Mouse (Mus musculus): ENCODE measurements at regions not wholly inside any gene's neighbourhood (a gene's known extent, or its start where the extent isn't known, plus 50 kb on each side); places are given as distances from the start of the nearest gene placed in this dataset.

- no peaks in the 10 kb centered on the region for H3K36me3 ChIP-seq (ENCODE audit: control insufficient read depth in 1 of 2, insufficient read depth in 2 of 2, low read length in 2 of 2)
- DNase-seq (ENCODE audit: low read depth, low spot score): no peak
- TF ChIP-seq SIN3A (IDR thresholded peaks at IDR 0.05; ENCODE audit: low read length): no peak
- TF ChIP-seq MAZ (IDR thresholded peaks at IDR 0.05; ENCODE audit: low read depth, low read length): no peak
- TF ChIP-seq ZNF384 (IDR thresholded peaks at IDR 0.05; ENCODE audit: low read depth, low read length): no peak
- TF ChIP-seq ELF1 (IDR thresholded peaks at IDR 0.05; ENCODE audit: low read depth, low read length): no peak
- no peak for TF ChIP-seq MAX (IDR thresholded peaks at IDR 0.05; ENCODE audit: low read length)
- TF ChIP-seq CHD1 (IDR thresholded peaks at IDR 0.05; ENCODE audit: low read depth, low read length): no peak
- no peak overlapping the region for H3K4me3 ChIP-seq (ENCODE audit: control insufficient read depth in 1 of 2, insufficient read depth in 1 of 2, low read depth in 2 of 2, low read length in 2 of 2)
- H3K9ac ChIP-seq (ENCODE audit: control insufficient read depth, low read depth, low read length, poor library complexity, severe bottlenecking): no peak overlapping the region
- no peaks in the 10 kb centered on the region for H3K79me2 ChIP-seq (ENCODE audit: control insufficient read depth, insufficient read depth, low read length, poor library complexity)
- no peak overlapping the region for H3K27ac ChIP-seq (ENCODE audit: control insufficient read depth, low read depth, low read length)
- H3K9me3 ChIP-seq (replicated peaks; ENCODE audit: insufficient read depth, low read length): no peaks in the 10 kb centered on the region
- H3K27me3 ChIP-seq (ENCODE audit: control insufficient read depth in 1 of 2, insufficient read depth in 2 of 2, low read length in 2 of 2): no peaks in the 10 kb centered on the region; a peak in 1 of 4 replicates
- H3K4me1 ChIP-seq (ENCODE audit: control insufficient read depth in 1 of 2, insufficient read depth in 2 of 2, low read length in 2 of 2): no peaks in the 10 kb centered on the region
Observed at GRCm38 (mm10) chr3:15128960-15129359, 203.1 kb downstream of the Gm9733 start.

DNA sequence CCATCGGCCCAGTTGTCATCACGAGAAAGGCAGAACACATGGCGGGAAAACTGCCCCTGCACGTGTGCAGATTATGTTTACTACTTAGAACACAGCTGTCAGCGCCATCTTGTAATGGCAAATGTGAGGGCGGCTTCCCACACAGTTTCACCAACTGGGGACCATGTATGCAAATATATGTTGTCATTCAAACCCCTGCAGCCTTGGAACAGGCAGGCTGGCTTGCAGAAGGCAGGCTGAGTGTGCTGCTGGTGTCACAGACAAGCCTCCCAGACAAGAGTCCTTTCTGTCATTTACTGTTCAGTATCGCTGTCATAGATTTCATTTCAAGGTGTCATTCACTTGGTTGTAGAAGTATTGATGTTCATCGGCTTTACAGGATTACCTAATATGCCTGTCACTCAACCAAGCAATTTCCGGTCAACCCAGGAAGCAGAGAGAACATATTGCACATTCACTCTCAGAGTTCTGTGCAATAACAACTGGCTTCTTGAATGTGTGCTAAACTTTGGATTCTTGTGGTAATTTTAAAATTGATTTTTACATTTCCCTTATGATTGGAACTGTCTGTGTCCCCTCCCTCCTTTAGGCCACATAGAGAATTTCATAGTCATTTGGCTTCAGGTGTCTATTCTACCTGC lies 202.3 kb downstream of the Gm9733 start:
- no peaks in the 10 kb centered on the region; a peak in 1 of 4 replicates for H3K27me3 ChIP-seq (ENCODE audit: control insufficient read depth in 1 of 2, insufficient read depth in 2 of 2, low read length in 2 of 2)
- H3K27ac ChIP-seq (ENCODE audit: control insufficient read depth, low read depth, low read length): no peak overlapping the region
- no peaks in the 10 kb centered on the region for H3K9me3 ChIP-seq (replicated peaks; ENCODE audit: insufficient read depth, low read length)
- DNase-seq (ENCODE audit: low read depth, low spot score): no peak
- H3K4me3 ChIP-seq (ENCODE audit: control insufficient read depth in 1 of 2, insufficient read depth in 1 of 2, low read depth in 2 of 2, low read length in 2 of 2): no peak overlapping the region
- no peaks in the 10 kb centered on the region for H3K79me2 ChIP-seq (ENCODE audit: control insufficient read depth, insufficient read depth, low read length, poor library complexity)
- no peak overlapping the region for H3K9ac ChIP-seq (ENCODE audit: control insufficient read depth, low read depth, low read length, poor library complexity, severe bottlenecking)
- TF ChIP-seq SIN3A (IDR thresholded peaks at IDR 0.05; ENCODE audit: low read length) (no peak), ETS1 (IDR thresholded peaks at IDR 0.05; ENCODE audit: low read depth, low read length) (no peak), USF1 (IDR thresholded peaks at IDR 0.05; ENCODE audit: low read depth, low read length) (no peak), ELF1 (IDR thresholded peaks at IDR 0.05; ENCODE audit: low read depth, low read length) (no peak), MYB (IDR thresholded peaks at IDR 0.05; ENCODE audit: low read depth, low read length) (no peak), ZC3H11A (IDR thresholded peaks at IDR 0.05; ENCODE audit: low read depth, low read length) (no peak), EP300 (IDR thresholded peaks at IDR 0.05; ENCODE audit: low read depth in 1 of 2, low read length in 2 of 2) (no peak), POLR2A (IDR thresholded peaks at IDR 0.05; ENCODE audit: control insufficient read depth in 1 of 2, insufficient read depth in 1 of 2, low read depth in 1 of 2, low read length in 2 of 2, poor library complexity in 1 of 2) (no peak), GATA1 (IDR thresholded peaks at IDR 0.05; ENCODE audit: low read depth, low read length) (no peak), USF2 (IDR thresholded peaks at IDR 0.05; ENCODE audit: borderline replicate concordance in 1 of 2, insufficient read depth in 1 of 2, low read depth in 1 of 2, low read length in 2 of 2) (no peak), POLR2AphosphoS2 (IDR thresholded peaks at IDR 0.05; ENCODE audit: low read length) (no peak), MAX (IDR thresholded peaks at IDR 0.05; ENCODE audit: low read length) (no peak), ZKSCAN1 (IDR thresholded peaks at IDR 0.05; ENCODE audit: low read depth, low read length) (no peak), ZMIZ1 (IDR thresholded peaks at IDR 0.05; ENCODE audit: low read depth, low read length) (no peak), JUND (IDR thresholded peaks at IDR 0.05; ENCODE audit: low read depth, low read length) (no peak), ZNF384 (IDR thresholded peaks at IDR 0.05; ENCODE audit: low read depth, low read length) (no peak)
- no peaks in the 10 kb centered on the region for H3K36me3 ChIP-seq (ENCODE audit: control insufficient read depth in 1 of 2, insufficient read depth in 2 of 2, low read length in 2 of 2)
- H3K4me1 ChIP-seq (ENCODE audit: control insufficient read depth in 1 of 2, insufficient read depth in 2 of 2, low read length in 2 of 2): no peaks in the 10 kb centered on the region

Measured in MEL (cell line).